ENCODE assay signal across 9 mouse cellular contexts in the genomic region with DNA sequence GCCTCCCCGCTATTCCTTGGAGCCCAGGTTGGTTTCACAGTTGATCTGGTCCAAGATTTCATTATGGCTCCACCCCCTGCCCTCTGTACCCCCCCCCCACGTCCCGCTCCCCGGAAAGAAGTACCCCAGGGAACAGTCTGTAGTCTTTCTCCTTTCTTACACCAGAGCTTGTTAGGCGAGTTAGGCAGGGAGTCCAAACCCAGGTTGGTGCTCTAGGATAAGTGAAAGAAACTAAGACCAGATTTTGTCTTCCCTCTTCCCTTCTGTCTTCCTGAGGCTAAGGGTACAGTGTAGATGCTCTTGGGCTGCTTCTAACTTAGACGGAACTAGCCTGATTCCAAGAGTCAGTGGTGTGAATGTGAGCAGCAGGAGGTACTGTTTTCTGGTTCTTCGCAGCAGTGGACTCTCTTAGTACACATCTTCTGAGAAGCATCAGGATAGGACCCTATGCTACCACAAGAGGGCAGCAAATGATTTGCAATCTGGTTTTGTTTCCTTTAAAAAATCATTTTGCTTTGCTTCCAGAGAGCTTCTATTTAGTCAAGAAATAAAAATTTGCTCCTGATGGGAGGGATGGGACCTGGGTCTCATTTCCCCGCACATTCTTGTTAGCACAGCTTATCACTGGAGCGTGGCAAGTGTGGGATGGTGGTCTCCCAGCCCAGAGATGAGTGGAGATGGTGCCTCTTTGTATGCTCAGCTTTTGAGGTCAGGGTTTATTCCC.
DNase-seq lines count a peak whose midpoint lies in the region; TF ChIP-seq lines count a peak whose summit lies in the region.
"Had no signal": no experiment of that assay in that cellular context is flagged by ENCODE, and none has a peak within 500 bp of the region (broad histone marks: within the 10 kb centered on the region; RNA-seq: fewer than 3 reads in every experiment).

No protein-coding gene starts in this region.

- no peak for TF ChIP-seq CTCF in cerebellum, adult 2 months (IDR thresholded peaks at IDR 0.05; ENCODE audit: borderline replicate concordance, insufficient read depth, low read depth, low read length)

- no peak overlapping the region for H3K4me3 ChIP-seq in cerebellum, adult 2 months (replicated peaks; ENCODE audit: insufficient read depth, low read depth, low read length)
- no peak overlapping the region for H3K4me3 ChIP-seq in limb, embryonic 10.5 days
- H3K4me3 ChIP-seq: stomach, embryonic 15.5 days had no signal

- no peaks in the 10 kb centered on the region for H3K36me3 ChIP-seq in limb, embryonic 10.5 days
- H3K36me3 ChIP-seq: stomach, embryonic 15.5 days had no signal

- no peaks in the 10 kb centered on the region for H3K9me3 ChIP-seq in limb, embryonic 10.5 days (replicated peaks)
- H3K9me3 ChIP-seq: stomach, embryonic 15.5 days had no signal

- no peak overlapping the region for H3K27ac ChIP-seq in cerebellum, adult 2 months (ENCODE audit: insufficient read depth, low read length)
- H3K27ac ChIP-seq in limb, embryonic 10.5 days = no peak overlapping the region
- H3K27ac ChIP-seq: stomach, embryonic 15.5 days had no signal

- H3K27me3 ChIP-seq in cerebellum, adult 2 months (ENCODE audit: control insufficient read depth, insufficient read depth, low read length) = no peaks in the 10 kb centered on the region
- no peaks in the 10 kb centered on the region for H3K27me3 ChIP-seq in limb, embryonic 10.5 days (ENCODE audit: low read depth, poor library complexity, severe bottlenecking)
- H3K27me3 ChIP-seq: stomach, embryonic 15.5 days had no signal

- WGBS in cerebellum, adult 2 months = 2% methylated on average over 9 of the region's 9 CpGs
- 20% methylated on average over 9 of the region's 9 CpGs for WGBS in limb, embryonic 10.5 days

- H3K4me1 ChIP-seq in cerebellum, adult 2 months (ENCODE audit: control insufficient read depth, insufficient read depth, low read length) = no peaks in the 10 kb centered on the region
- no peaks in the 10 kb centered on the region for H3K4me1 ChIP-seq in limb, embryonic 10.5 days
- H3K4me1 ChIP-seq: stomach, embryonic 15.5 days had no signal

- DNase-seq in urinary bladder, postnatal 14 days (ENCODE audit: low spot score) = peak; percentile 25
- no peak for DNase-seq in urinary bladder, postnatal 10 days (ENCODE audit: low spot score)
- DNase-seq in cerebellum, adult 2 months = peak; percentile 18 to 44
- peak; percentile 64 to 92 for DNase-seq in frontal cortex, adult 2 months (ENCODE audit: extremely low spot score in 1 of 2, low spot score in 1 of 2)
- DNase-seq in kidney, adult 9 months = peak; percentile 54
- DNase-seq in limb, embryonic 10.5 days (ENCODE audit: low spot score) = peak; percentile 51
- peak; percentile 30 for DNase-seq in retina, adult 2 months (ENCODE audit: low read depth, low spot score)
- DNase-seq in spleen, adult 18-20 months = no peak

- TF ChIP-seq POLR2A in cerebellum, adult 2 months (IDR thresholded peaks at IDR 0.05; ENCODE audit: borderline replicate concordance, insufficient read depth, low read length) = no peak

Comparison
In these comparisons a context has a peak if more than half of its experiments do, and no peak if none do; other contexts are left out.
1. DNase-seq: peak in urinary bladder, postnatal 14 days (single experiment), cerebellum, adult 2 months (2 of 2), frontal cortex, adult 2 months (2 of 2), kidney, adult 9 months (single experiment), limb, embryonic 10.5 days (single experiment) and retina, adult 2 months (single experiment); none in urinary bladder, postnatal 10 days (single experiment) and spleen, adult 18-20 months (0 of 2).